Mouse (Mus musculus) cortical plate, adult 2 months (tissue): ENCODE results near the gene Brix1.

Experiments
- CTCF ChIP-seq: fragments of 200-500 bp; IDR thresholded peaks from 2 replicates; pipeline ENCODE4 v1.5.1; 2011; ENCODE audit warnings: mild to moderate bottlenecking, control low read depth, low read length; ENCODE audit not compliant: insufficient read depth; ENCODE audit errors: extremely low read depth
- POLR2A ChIP-seq: fragments of 200-500 bp; IDR thresholded peaks from 2 replicates; pipeline ENCODE4 v1.6.1; 2011; ENCODE audit warnings: mild to moderate bottlenecking, low read length, control low read depth; ENCODE audit not compliant: insufficient read depth; ENCODE audit errors: extremely low read depth

GRCm38 (mm10) chr15:10486365-10486839 lies 655 bp upstream of the Brix1 start:
- TF ChIP-seq POLR2A (no peak), CTCF (no peak)
